Mouse (Mus musculus): ENCODE results near the gene Suds3. TPM values are rescaled to one million over a fixed set of nuclear protein-coding genes. Genes with fewer than 3 reads are reported as not detected.
A peak's percentile ranks its signal among the peaks of the same experiment; 100 is the strongest.

Gene Suds3
- total and polyA plus RNA-seq, 3 experiments: 36.3 to 83.3 (median 61.0) TPM

GRCm38 (mm10) chr5:117147187-117148095 lies 31.5 kb upstream of the Suds3 start:
- no peak for DNase-seq (ENCODE audit: low spot score)
- H3K36me3 ChIP-seq (replicated peaks): peaks cover 88% of the 10 kb centered on the region
- TF ChIP-seq CTCF (IDR thresholded peaks at IDR 0.05; ENCODE audit: low read depth, low read length) (no peak), GATA1 (IDR thresholded peaks at IDR 0.05; ENCODE audit: borderline replicate concordance, low read length) (no peak), POLR2AphosphoS5 (IDR thresholded peaks at IDR 0.05; ENCODE audit: insufficient replicate concordance, low read depth, low read length) (no peak), TAL1 (conservative IDR thresholded peaks at IDR 0.05; ENCODE audit: low read depth, low read length) (no peak), GATA2 (IDR thresholded peaks at IDR 0.05; ENCODE audit: borderline replicate concordance, low read depth, low read length) (no peak)
- no peak overlapping the region for H3K4me3 ChIP-seq (ENCODE audit: low read depth, low read length)
- ATAC-seq (ENCODE audit: extremely low read depth, insufficient number of reproducible peaks, low FRiP score, poor library complexity, severe bottlenecking): no peak
- peaks cover 9% of the 10 kb centered on the region for H3K9me3 ChIP-seq (replicated peaks)
- no peaks in the 10 kb centered on the region for H3K27me3 ChIP-seq (ENCODE audit: insufficient read depth, low read length)
- peaks cover 45% of the 10 kb centered on the region for H3K4me1 ChIP-seq (ENCODE audit: insufficient read depth, low read depth, low read length)

GRCm38 (mm10) chr5:117146165-117146564 lies 30.3 kb upstream of the Suds3 start:
- H3K4me3 ChIP-seq (ENCODE audit: low read depth, low read length): no peak overlapping the region
- peaks cover 52% of the 10 kb centered on the region for H3K4me1 ChIP-seq (ENCODE audit: insufficient read depth, low read depth, low read length)
- TF ChIP-seq GATA2 (IDR thresholded peaks at IDR 0.05; ENCODE audit: borderline replicate concordance, low read depth, low read length): no peak
- no peak for TF ChIP-seq GATA1 (IDR thresholded peaks at IDR 0.05; ENCODE audit: borderline replicate concordance, low read length)
- no peak for TF ChIP-seq POLR2AphosphoS5 (IDR thresholded peaks at IDR 0.05; ENCODE audit: insufficient replicate concordance, low read depth, low read length)
- no peak for TF ChIP-seq TAL1 (conservative IDR thresholded peaks at IDR 0.05; ENCODE audit: low read depth, low read length)
- no peak for ATAC-seq (ENCODE audit: extremely low read depth, insufficient number of reproducible peaks, low FRiP score, poor library complexity, severe bottlenecking)
- no peak for DNase-seq (ENCODE audit: low spot score)
- no peaks in the 10 kb centered on the region for H3K27me3 ChIP-seq (ENCODE audit: insufficient read depth, low read length)
- H3K9me3 ChIP-seq (replicated peaks): peaks cover 9% of the 10 kb centered on the region
- peaks cover 88% of the 10 kb centered on the region for H3K36me3 ChIP-seq (replicated peaks)

- H3K4me3 ChIP-seq (ENCODE audit: low read depth, low read length): no peak overlapping the region
- DNase-seq (ENCODE audit: low spot score) (no peak), ATAC-seq (ENCODE audit: extremely low read depth, insufficient number of reproducible peaks, low FRiP score, poor library complexity, severe bottlenecking) (peak; percentile 42)
- TF ChIP-seq TAL1 (conservative IDR thresholded peaks at IDR 0.05; ENCODE audit: low read depth, low read length): no peak
- TF ChIP-seq GATA2 (IDR thresholded peaks at IDR 0.05; ENCODE audit: borderline replicate concordance, low read depth, low read length): no peak
- peak; percentile 59; the same call in 1 of the 2 replicates for TF ChIP-seq CTCF (IDR thresholded peaks at IDR 0.05; ENCODE audit: low read depth, low read length)
- peaks cover 9% of the 10 kb centered on the region for H3K9me3 ChIP-seq (replicated peaks)
- peaks cover 89% of the 10 kb centered on the region for H3K36me3 ChIP-seq (replicated peaks)
- H3K4me1 ChIP-seq (ENCODE audit: insufficient read depth, low read depth, low read length): peaks cover 69% of the 10 kb centered on the region
- H3K27me3 ChIP-seq (ENCODE audit: insufficient read depth, low read length): no peaks in the 10 kb centered on the region
Measured at GRCm38 (mm10) chr5:117143721-117144135, 27.8 kb upstream of the Suds3 start.

GRCm38 (mm10) chr5:117140374-117140773 lies 24.5 kb upstream of the Suds3 start:
- ATAC-seq (ENCODE audit: extremely low read depth, insufficient number of reproducible peaks, low FRiP score, poor library complexity, severe bottlenecking): no peak
- H3K4me3 ChIP-seq (ENCODE audit: low read depth, low read length): no peak overlapping the region
- TF ChIP-seq TAL1 (conservative IDR thresholded peaks at IDR 0.05; ENCODE audit: low read depth, low read length) (no peak), POLR2AphosphoS5 (IDR thresholded peaks at IDR 0.05; ENCODE audit: insufficient replicate concordance, low read depth, low read length) (no peak), GATA2 (IDR thresholded peaks at IDR 0.05; ENCODE audit: borderline replicate concordance, low read depth, low read length) (no peak), GATA1 (IDR thresholded peaks at IDR 0.05; ENCODE audit: borderline replicate concordance, low read length) (no peak), CTCF (IDR thresholded peaks at IDR 0.05; ENCODE audit: low read depth, low read length) (no peak)
- H3K4me1 ChIP-seq (ENCODE audit: insufficient read depth, low read depth, low read length): peaks cover 85% of the 10 kb centered on the region
- peaks cover 83% of the 10 kb centered on the region for H3K36me3 ChIP-seq (replicated peaks)
- no peak for DNase-seq (ENCODE audit: low spot score)
- no peaks in the 10 kb centered on the region for H3K9me3 ChIP-seq (replicated peaks)
- no peaks in the 10 kb centered on the region for H3K27me3 ChIP-seq (ENCODE audit: insufficient read depth, low read length)

- Histone ChIP-seq H3K4me3 (ENCODE audit: low read depth, low read length) (no peak overlapping the region), H3K9me3 (replicated peaks) (no peaks in the 10 kb centered on the region), H3K4me1 (ENCODE audit: insufficient read depth, low read depth, low read length) (peaks cover 85% of the 10 kb centered on the region), H3K36me3 (replicated peaks) (peaks cover 79% of the 10 kb centered on the region), H3K27me3 (ENCODE audit: insufficient read depth, low read length) (no peaks in the 10 kb centered on the region)
- TF ChIP-seq GATA2 (IDR thresholded peaks at IDR 0.05; ENCODE audit: borderline replicate concordance, low read depth, low read length) (no peak), CTCF (IDR thresholded peaks at IDR 0.05; ENCODE audit: low read depth, low read length) (no peak), POLR2AphosphoS5 (IDR thresholded peaks at IDR 0.05; ENCODE audit: insufficient replicate concordance, low read depth, low read length) (no peak), TAL1 (conservative IDR thresholded peaks at IDR 0.05; ENCODE audit: low read depth, low read length) (no peak), GATA1 (IDR thresholded peaks at IDR 0.05; ENCODE audit: borderline replicate concordance, low read length) (no peak)
- no peak for ATAC-seq (ENCODE audit: extremely low read depth, insufficient number of reproducible peaks, low FRiP score, poor library complexity, severe bottlenecking)
- DNase-seq (ENCODE audit: low spot score): no peak
Measured at GRCm38 (mm10) chr5:117139822-117140221, 23.9 kb upstream of the Suds3 start.

- Histone ChIP-seq H3K27me3 (ENCODE audit: insufficient read depth, low read length) (no peaks in the 10 kb centered on the region), H3K4me1 (ENCODE audit: insufficient read depth, low read depth, low read length) (peaks cover 85% of the 10 kb centered on the region), H3K4me3 (ENCODE audit: low read depth, low read length) (peak overlapping the region; percentile 54; the same call in 1 of the 2 replicates), H3K9me3 (replicated peaks) (no peaks in the 10 kb centered on the region), H3K36me3 (replicated peaks) (peaks cover 69% of the 10 kb centered on the region)
- TF ChIP-seq GATA2 (IDR thresholded peaks at IDR 0.05; ENCODE audit: borderline replicate concordance, low read depth, low read length) (no peak), POLR2AphosphoS5 (IDR thresholded peaks at IDR 0.05; ENCODE audit: insufficient replicate concordance, low read depth, low read length) (no peak), TAL1 (conservative IDR thresholded peaks at IDR 0.05; ENCODE audit: low read depth, low read length) (no peak), GATA1 (IDR thresholded peaks at IDR 0.05; ENCODE audit: borderline replicate concordance, low read length) (no peak), CTCF (IDR thresholded peaks at IDR 0.05; ENCODE audit: low read depth, low read length) (no peak)
- peak; percentile 50 for DNase-seq (ENCODE audit: low spot score)
- peak; percentile 50 for ATAC-seq (ENCODE audit: extremely low read depth, insufficient number of reproducible peaks, low FRiP score, poor library complexity, severe bottlenecking)
Measured at GRCm38 (mm10) chr5:117138295-117138988, 22.5 kb upstream of the Suds3 start.
